Mouse (Mus musculus) limb, embryonic 10.5 days (tissue): ENCODE results near the gene Adamtsl4. TPM values are rescaled to one million over a fixed set of nuclear protein-coding genes. Genes with fewer than 3 reads are reported as not detected.
A peak's percentile ranks its signal among the peaks of the same experiment; 100 is the strongest.

Experiments
- DNase-seq: peaks from one replicate; pipeline ENCODE4 v3.0.0-alpha.2; 2017; ENCODE audit warnings: low spot score
- H3K27ac ChIP-seq: fragments of 300-500 bp; sonication (generic); 2 replicates; pipeline ENCODE4 v1.5.1; 2016; ENCODE audit warnings: mild to moderate bottlenecking
- H3K27me3 ChIP-seq: fragments of 300-500 bp; sonication (generic); 2 replicates; pipeline ENCODE4 v1.6.1; 2016; ENCODE audit warnings: low read depth, mild to moderate bottlenecking; ENCODE audit not compliant: poor library complexity, severe bottlenecking
- H3K36me3 ChIP-seq: fragments of 300-500 bp; sonication (generic); 2 replicates; pipeline ENCODE4 v1.6.1; 2016; ENCODE audit warnings: mild to moderate bottlenecking, moderate library complexity
- H3K4me1 ChIP-seq: fragments of 300-500 bp; sonication (generic); 2 replicates; pipeline ENCODE4 v1.6.1; 2016
- H3K4me3 ChIP-seq: fragments of 300-500 bp; sonication (generic); 2 replicates; pipeline ENCODE4 v1.5.1; 2016; ENCODE audit warnings: mild to moderate bottlenecking, moderate library complexity
- H3K9me3 ChIP-seq: fragments of 300-500 bp; sonication (generic); replicated peaks from 2 replicates; pipeline ENCODE4 v1.6.1; 2016; ENCODE audit warnings: mild to moderate bottlenecking
- WGBS: fragments of 180-500 bp; shearing (Covaris S2); methylation state at CpG from one replicate; pipeline ENCODE4 v1.1.7; 2016; 5-methylcytosine and 5-hydroxymethylcytosine counted together
- polyA plus RNA-seq: library from polyadenylated mRNA; unstranded; fragments of >200 nt; fragmentation: Nextera tagmentation; extraction: Ambion mirVana; gene quantifications from 2 replicates; pipeline ENCODE4 v1.2.1, GENCODE M21; 2016

Adamtsl4 gene
- polyA plus RNA-seq, result 0.63 and 0.77 TPM in 2 replicates

DNA sequence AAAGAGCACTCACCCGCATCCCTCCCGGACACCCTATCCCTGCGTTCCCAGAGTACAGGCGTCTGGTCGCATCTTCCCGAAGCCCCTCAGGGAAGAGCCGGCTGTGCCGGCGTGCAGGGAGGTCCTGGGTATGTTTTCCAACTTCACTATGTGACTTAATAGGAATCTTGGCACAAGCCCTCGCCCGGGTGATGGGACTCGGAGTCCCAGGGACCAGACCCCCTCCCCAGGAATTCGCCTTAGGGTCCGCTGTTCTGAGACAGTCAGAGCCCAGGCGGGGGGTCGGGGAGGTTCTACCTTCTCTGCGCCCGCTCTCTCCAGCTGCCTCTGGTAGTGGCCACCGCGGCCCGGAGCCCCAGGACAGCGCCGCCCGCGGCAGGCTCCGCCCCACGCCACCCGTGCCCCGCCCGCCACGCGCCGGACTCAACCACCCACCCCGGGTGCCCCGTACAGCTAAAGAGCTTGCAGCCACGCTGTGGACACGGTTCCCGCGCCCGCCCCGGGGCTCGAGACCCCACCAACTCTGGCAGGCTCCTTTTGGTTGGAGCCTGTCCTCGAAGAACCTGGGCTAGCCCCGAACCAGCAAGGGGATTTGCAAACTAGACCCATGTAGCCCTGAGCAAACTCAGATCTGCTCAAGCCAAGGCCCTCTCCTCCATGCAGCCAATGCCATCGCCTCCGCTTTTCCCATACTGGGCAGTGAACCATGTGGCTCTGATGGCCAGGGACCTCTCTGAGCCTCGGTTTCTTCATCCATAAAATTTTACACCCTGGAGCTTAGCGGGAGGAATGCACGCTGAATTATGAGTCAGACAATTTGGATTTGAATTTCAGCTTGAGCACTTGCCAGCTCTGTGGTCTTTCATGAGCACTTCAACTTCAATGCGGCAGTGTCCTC, at the start of gene Adamtsl4:
Gene Adamtsl4 (minus strand): TSS at position 394 of the 898 bp plus-strand sequence.
- 6% methylated on average over 50 of the region's 50 CpGs for WGBS
- H3K4me1 ChIP-seq, result peaks cover 62% of the 10 kb centered on the region
- H3K36me3 ChIP-seq, result 0 out of 2 replicates have a peak, but pooled peaks cover 5% of the 10 kb centered on the region
- H3K4me3 ChIP-seq, result peak within 1 kb of the TSS; percentile 60
- peak within 1 kb of the TSS; percentile 83 for H3K27ac ChIP-seq
- H3K27me3 ChIP-seq, result peaks cover 40% of the 10 kb centered on the region
- H3K9me3 ChIP-seq, result no peaks in the 10 kb centered on the region
- peak; percentile 76 for DNase-seq

DNA sequence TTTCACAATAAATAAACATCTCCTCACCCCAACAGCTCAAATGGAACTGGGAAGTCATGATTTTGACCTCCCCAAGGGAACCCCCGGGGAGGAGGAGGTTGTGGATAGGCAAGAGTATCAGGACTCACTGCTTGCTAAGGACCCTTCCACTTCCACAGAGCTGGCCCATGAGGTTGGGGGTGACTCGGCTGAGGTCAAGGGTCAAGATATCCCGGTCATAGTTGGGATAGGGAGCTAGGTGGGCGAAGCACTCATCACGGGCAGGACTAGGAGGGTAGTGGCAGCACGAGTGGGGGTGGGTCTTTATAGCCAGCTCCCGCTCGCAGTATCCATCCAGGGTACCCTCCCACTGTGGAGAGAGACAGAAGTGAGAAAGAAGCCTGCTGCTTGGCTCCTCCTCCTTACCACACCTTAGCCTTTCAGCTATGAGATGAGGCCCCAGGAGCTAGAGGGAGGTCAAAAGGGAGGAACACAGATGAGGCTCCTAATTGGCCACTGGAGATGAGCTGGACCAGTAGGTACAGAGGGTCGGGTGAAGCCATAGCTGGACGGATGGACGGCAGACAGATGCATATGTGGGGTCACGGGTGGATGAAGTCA, 47.5 kb upstream of the Adamtsl4 start:
- H3K36me3 ChIP-seq, result peaks cover 65% of the 10 kb centered on the region
- H3K4me3 ChIP-seq, result no peak overlapping the region
- no peak overlapping the region for H3K27ac ChIP-seq
- no peaks in the 10 kb centered on the region for H3K9me3 ChIP-seq
- no peaks in the 10 kb centered on the region for H3K27me3 ChIP-seq
- WGBS, result 86% methylated on average over 12 of the region's 12 CpGs
- DNase-seq, result no peak
- peaks cover 12% of the 10 kb centered on the region; the same call in 1 of the 2 replicates for H3K4me1 ChIP-seq

GRCm38 (mm10) chr3:95734092-95734702, 46.5 kb upstream of the Adamtsl4 start:
- Histone ChIP-seq H3K4me3 (no peak overlapping the region), H3K4me1 (peaks cover 10% of the 10 kb centered on the region; the same call in 1 of the 2 replicates), H3K27ac (no peak overlapping the region), H3K36me3 (peaks cover 55% of the 10 kb centered on the region), H3K27me3 (no peaks in the 10 kb centered on the region), H3K9me3 (no peaks in the 10 kb centered on the region)
- DNase-seq, result no peak
- WGBS, result 84% methylated on average over 13 of the region's 13 CpGs

- Histone ChIP-seq H3K4me3 (no peak overlapping the region), H3K9me3 (no peaks in the 10 kb centered on the region), H3K27me3 (no peaks in the 10 kb centered on the region), H3K36me3 (peaks cover 45% of the 10 kb centered on the region), H3K27ac (no peak overlapping the region), H3K4me1 (peaks cover 9% of the 10 kb centered on the region; the same call in 1 of the 2 replicates)
- DNase-seq, result no peak
- WGBS, result 88% methylated on average over 11 of the region's 11 CpGs
These were observed 45.2 kb upstream of the Adamtsl4 start for GRCm38 (mm10) chr3:95732744-95733521.

DNA sequence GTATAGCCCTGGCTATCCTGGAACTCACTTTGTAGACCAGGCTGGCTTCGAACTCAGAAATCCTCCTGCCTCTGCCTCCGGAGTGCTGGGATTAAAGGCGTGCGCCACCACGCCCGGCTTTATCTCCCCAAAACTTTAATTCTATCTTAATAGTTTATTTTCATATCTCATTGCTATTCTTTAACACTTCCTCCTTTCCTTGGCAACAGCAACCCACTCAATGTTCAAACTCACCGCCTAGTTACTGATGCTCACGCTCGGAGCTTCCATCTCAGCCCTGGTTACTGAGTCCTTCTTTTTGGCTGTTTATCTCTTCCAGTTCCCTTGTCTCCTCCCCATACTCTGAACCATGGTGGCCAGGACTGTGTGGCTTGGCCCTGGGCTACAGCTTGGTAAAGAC, 44.6 kb upstream of the Adamtsl4 start:
- H3K4me1 ChIP-seq, result peaks cover 9% of the 10 kb centered on the region; the same call in 1 of the 2 replicates
- no peak overlapping the region; the same call in 1 of the 2 replicates for H3K27ac ChIP-seq
- H3K9me3 ChIP-seq, result no peaks in the 10 kb centered on the region
- DNase-seq, result no peak
- H3K4me3 ChIP-seq, result no peak overlapping the region
- H3K36me3 ChIP-seq, result peaks cover 38% of the 10 kb centered on the region
- no peaks in the 10 kb centered on the region for H3K27me3 ChIP-seq
- 97% methylated on average over 9 of the region's 9 CpGs for WGBS

DNA sequence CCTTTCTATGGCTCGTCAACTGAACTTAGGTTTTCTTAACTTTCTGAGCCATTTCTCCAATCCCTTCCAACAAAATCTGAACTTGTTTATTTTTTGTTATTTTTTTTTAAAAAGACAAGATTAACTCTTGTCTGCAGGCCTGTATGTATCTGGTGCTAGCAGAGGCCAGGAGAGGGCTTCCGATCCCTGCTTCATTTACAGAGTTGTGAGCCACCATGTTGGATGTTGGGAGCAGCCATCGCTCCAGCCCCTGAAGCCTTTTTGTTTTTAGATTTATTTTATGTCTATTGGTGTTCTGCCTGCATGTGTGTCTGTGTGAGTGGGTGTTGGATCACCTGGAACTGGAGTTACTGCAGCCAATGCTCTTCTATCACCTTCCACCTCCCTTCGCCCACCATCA, 44.1 kb upstream of the Adamtsl4 start:
- Histone ChIP-seq H3K27me3 (no peaks in the 10 kb centered on the region), H3K9me3 (no peaks in the 10 kb centered on the region), H3K4me1 (peaks cover 9% of the 10 kb centered on the region; the same call in 1 of the 2 replicates), H3K4me3 (no peak overlapping the region), H3K27ac (no peak overlapping the region; the same call in 1 of the 2 replicates), H3K36me3 (peaks cover 34% of the 10 kb centered on the region)
- DNase-seq, result no peak
- 88% methylated on average over 4 of the region's 4 CpGs for WGBS

DNA sequence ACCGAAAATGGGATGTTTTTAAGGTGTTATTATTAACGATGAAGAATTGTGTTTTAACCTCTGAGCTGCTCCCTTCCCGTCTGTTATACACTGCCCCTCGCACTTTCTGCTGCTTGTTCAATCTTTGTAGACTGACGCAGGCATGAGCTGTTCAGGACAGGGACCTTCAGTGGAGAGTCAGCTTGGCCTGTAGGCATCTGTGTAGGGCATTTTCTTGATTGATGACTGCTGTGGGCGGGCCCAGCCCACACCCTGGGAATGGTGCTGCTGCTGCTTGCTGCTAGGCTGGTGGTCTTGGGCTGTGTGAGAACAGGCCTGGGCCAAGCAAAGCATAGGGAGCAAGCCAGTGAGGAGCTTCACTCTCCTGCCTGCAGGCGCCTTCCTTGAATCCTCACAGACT, 42.7 kb upstream of the Adamtsl4 start:
- no peak for DNase-seq
- no peak overlapping the region for H3K4me3 ChIP-seq
- peaks cover 20% of the 10 kb centered on the region for H3K36me3 ChIP-seq
- no peaks in the 10 kb centered on the region for H3K9me3 ChIP-seq
- peak overlapping the region; percentile 2; the same call in 1 of the 2 replicates for H3K27ac ChIP-seq
- H3K4me1 ChIP-seq, result peaks cover 9% of the 10 kb centered on the region; the same call in 1 of the 2 replicates
- H3K27me3 ChIP-seq, result no peaks in the 10 kb centered on the region
- WGBS, result 77% methylated on average over 7 of the region's 7 CpGs

- Histone ChIP-seq H3K27me3 (no peaks in the 10 kb centered on the region), H3K9me3 (no peaks in the 10 kb centered on the region), H3K27ac (no peak overlapping the region), H3K4me3 (no peak overlapping the region), H3K36me3 (peaks cover 5% of the 10 kb centered on the region), H3K4me1 (0 out of 2 replicates have a peak, but pooled peaks cover 5% of the 10 kb centered on the region)
- WGBS, result 77% methylated on average over 2 of the region's 2 CpGs
- DNase-seq, result no peak
These were observed 41.2 kb upstream of the Adamtsl4 start for GRCm38 (mm10) chr3:95728906-95729305.

DNA sequence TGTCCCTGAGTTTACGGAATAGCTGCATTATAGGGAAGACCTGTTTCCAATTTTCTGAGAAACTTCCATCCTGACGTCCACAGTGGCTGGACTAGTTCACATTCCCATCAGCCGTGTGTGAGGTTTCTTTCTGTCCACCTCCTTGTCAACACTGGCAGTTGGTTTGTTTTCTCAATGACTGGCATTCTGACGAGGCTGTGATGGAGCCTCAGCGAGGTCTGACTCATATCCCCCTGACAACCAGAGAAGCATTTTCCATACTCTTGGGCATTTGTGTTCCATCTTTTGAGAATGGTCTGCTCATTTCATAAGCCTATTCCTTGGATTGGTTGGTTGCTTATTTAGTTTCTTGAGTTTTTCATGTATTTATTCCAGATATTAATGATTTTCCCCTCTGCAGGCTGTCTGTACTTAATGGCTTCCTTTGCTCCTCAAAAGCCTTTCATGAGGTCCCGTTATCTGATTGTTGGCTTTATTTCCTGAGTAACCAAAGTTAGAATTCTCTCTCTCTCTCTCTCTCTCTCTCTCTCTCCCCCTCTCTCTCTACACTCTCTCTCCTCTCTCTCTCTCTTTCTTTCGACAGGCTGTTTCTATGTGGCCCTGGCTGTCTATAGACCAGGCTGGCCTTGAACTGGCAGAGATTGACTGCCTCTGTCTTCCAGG, 39.1 kb upstream of the Adamtsl4 start:
- Histone ChIP-seq H3K9me3 (no peaks in the 10 kb centered on the region), H3K4me1 (0 out of 2 replicates have a peak, but pooled peaks cover 5% of the 10 kb centered on the region), H3K36me3 (no peaks in the 10 kb centered on the region), H3K27me3 (no peaks in the 10 kb centered on the region), H3K27ac (no peak overlapping the region), H3K4me3 (no peak overlapping the region)
- WGBS, result 67% methylated on average over 7 of the region's 7 CpGs
- no peak for DNase-seq

DNA sequence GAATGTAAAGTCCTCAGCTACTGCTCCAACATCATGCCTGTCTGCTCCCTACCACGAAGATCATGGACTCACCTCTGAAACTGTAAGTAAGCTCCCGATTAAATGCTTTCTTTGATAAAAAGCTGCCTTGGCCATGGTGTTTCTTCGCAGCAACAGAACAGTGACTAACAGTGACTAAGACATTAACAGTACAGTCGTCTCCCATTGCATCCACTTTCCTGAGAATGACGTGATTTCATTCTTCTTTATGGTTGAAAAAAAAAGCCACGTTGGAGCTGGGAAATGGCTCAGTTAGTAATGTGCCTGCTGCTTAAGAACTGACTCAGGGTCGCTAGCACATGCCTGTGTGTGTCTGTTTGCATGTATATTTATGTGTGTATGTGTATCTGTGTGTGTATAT, 38.1 kb upstream of the Adamtsl4 start:
- no peaks in the 10 kb centered on the region for H3K27me3 ChIP-seq
- 0 out of 2 replicates have a peak, but pooled peaks cover 5% of the 10 kb centered on the region for H3K4me1 ChIP-seq
- WGBS, result 85% methylated on average over 7 of the region's 7 CpGs
- H3K27ac ChIP-seq, result no peak overlapping the region
- no peaks in the 10 kb centered on the region for H3K9me3 ChIP-seq
- no peaks in the 10 kb centered on the region for H3K36me3 ChIP-seq
- no peak for DNase-seq
- H3K4me3 ChIP-seq, result no peak overlapping the region

GRCm38 (mm10) chr3:95722386-95722785, 34.7 kb upstream of the Adamtsl4 start:
- no peaks in the 10 kb centered on the region for H3K36me3 ChIP-seq
- 67% methylated on average over 3 of the region's 3 CpGs for WGBS
- H3K27ac ChIP-seq, result no peak overlapping the region
- no peaks in the 10 kb centered on the region for H3K9me3 ChIP-seq
- H3K27me3 ChIP-seq, result no peaks in the 10 kb centered on the region
- DNase-seq, result no peak
- H3K4me1 ChIP-seq, result no peaks in the 10 kb centered on the region
- no peak overlapping the region for H3K4me3 ChIP-seq

DNA sequence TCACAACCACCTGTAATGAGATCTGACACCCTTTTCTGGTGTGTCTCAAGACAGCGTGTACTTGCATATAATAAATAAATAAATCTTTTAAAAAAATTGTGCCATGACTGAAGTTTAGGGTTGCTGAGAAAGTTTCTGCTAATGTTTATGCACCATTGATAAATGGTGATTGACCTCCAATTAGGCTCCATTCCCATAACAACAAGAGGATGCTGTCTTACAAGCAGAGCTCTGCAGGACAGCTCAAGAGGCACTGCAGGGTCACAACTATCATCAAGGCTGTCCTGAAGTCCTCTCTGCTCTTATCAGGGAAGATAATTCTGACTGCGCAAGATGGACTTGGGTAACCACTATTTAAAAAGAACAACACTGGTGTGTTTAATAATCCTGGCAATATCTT, 30.4 kb upstream of the Adamtsl4 start:
- no peaks in the 10 kb centered on the region for H3K9me3 ChIP-seq
- 84% methylated on average over 2 of the region's 2 CpGs for WGBS
- no peaks in the 10 kb centered on the region for H3K36me3 ChIP-seq
- no peak for DNase-seq
- H3K27ac ChIP-seq, result no peak overlapping the region
- no peaks in the 10 kb centered on the region for H3K4me1 ChIP-seq
- H3K4me3 ChIP-seq, result no peak overlapping the region
- no peaks in the 10 kb centered on the region for H3K27me3 ChIP-seq
